Mouse (Mus musculus): ENCODE measurements around the gene Clec2g.

- TF ChIP-seq ZC3H11A (IDR thresholded peaks at IDR 0.05; ENCODE audit: borderline replicate concordance, low read depth, low read length) (no peak), MAFK (IDR thresholded peaks at IDR 0.05; ENCODE audit: insufficient read depth, low read depth, low read length) (no peak), HCFC1 (IDR thresholded peaks at IDR 0.05; ENCODE audit: borderline replicate concordance, insufficient read depth, low read length) (no peak), ZNF384 (IDR thresholded peaks at IDR 0.05; ENCODE audit: low read depth, low read length) (no peak), CHD2 (IDR thresholded peaks at IDR 0.05; ENCODE audit: low read depth, low read length) (no peak)
Measured at GRCm38 (mm10) chr6:129012966-129013365, 78.8 kb downstream of the Clec2g start.

Data from ES-E14 (cell line).